Mouse (Mus musculus): ENCODE data around the gene Ube2c.
A peak's percentile ranks its signal among the peaks of the same experiment; 100 is the strongest.

GRCm38 (mm10) chr2:164769258-164770037 lies at the start of gene Ube2c:
- TF ChIP-seq EP300 (IDR thresholded peaks at IDR 0.05) (peak; percentile 81), CTCF (IDR thresholded peaks at IDR 0.05) (peak; percentile 46)

All from lung, postnatal 0 days (tissue).